Mouse (Mus musculus) spleen, embryonic (tissue): Measurements from ENCODE around the gene Fnip2.

ENCODE experiments used
- CTCF ChIA-PET: fragments of 350-600 bp; sonication (Branson Sonifier 250); formaldehyde crosslinking; loops from one replicate; lab custom pipeline; 2022; lab: Charles Lee

Fnip2 gene

DNA sequence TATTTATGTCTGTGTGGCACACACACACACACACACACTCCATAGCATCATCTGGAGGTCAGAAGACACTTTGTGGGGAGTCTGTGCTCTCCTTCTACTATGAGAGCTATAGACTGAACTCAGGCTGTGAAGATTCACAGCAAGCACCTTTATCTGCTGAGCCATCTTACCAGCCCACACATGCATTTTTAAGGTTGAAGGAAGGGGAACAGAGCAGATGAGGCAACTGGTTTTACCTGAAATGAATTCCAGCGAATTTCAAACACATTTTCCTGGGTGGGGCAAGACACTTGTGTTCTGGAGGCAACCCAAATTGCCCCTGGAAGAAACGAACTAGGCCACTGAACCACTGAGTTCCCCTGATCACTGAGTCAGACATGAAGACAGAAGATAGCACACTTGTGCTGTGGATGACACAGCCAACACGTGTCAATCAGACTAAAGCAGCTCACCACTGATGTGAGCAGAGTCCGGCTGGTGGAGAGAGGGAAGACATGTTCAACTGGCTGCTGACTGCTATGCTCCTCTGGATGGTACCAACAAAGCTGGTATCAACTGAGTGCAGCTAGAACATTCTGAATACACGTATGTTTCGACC is 38.0 kb downstream of the Fnip2 start:
- CTCF ChIA-PET = interaction anchor here (0.6 kb wide), 1 partner anchor 29 kb away, joined by 3 read pairs; no protein-coding TSS in a partner anchor

DNA sequence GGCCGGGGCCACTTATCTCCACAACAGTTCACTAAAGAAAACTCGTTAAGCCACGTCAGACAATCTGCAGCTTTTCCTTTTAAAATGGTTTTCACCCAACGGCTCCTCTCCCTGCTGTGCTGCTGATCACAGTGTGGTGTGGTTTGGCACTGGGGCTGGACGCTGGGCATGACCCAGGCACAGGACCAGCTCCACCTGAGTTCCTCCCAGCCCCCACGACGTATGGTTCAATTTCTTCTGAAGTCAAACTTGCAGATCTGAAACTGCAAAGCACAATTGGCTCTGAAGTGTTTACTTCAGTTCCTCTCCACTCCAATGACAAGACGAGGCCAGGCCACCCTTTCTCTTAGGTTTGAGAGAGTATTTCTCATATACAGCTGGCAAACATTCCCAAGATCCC is 39.1 kb downstream of the Fnip2 start:
- CTCF ChIA-PET = interaction anchor here (0.6 kb wide), 1 partner anchor 20 kb away, joined by 3 read pairs; no protein-coding TSS in a partner anchor

DNA sequence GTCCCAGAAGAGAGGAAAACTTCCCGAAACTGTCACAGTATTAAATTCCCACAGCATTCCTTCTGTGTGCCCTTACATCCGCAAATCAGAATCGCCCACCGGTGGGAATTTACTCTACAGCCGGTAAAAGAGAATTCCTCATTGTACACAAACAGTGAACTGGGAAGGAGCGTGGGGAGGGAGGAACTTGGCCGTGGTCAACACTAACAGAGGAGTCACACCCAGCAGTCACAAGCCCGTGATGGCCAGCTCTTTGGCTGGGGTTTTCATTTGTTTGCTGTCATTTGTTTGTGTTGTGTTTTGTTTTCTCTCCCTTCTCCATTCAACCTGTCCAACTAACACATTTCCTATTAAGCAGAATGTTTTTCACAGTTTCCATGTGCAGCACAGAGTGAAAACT is 39.7 kb downstream of the Fnip2 start:
- CTCF ChIA-PET = interaction anchor here (0.6 kb wide), 1 partner anchor 21 kb away, joined by 3 read pairs; no protein-coding TSS in a partner anchor

DNA sequence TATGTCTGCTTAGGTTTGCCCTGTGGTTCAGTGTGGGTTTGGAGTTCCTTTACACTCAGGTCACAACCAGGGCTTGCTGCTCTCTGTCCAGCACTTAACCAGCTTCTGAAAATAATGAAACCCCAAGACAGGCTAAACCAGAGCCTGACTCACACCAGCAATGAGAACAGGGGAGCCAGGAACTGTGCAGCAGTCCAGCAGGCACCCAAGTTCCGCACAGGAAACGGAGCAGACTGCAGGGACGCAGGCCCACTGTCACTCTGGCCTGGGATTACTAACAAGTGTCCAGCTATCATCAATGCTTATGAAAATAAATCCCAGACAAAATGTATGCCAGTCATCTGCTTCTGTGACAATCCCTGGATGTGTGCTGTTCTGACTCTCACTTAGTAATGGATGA is 40.1 kb downstream of the Fnip2 start:
- CTCF ChIA-PET = no interaction called here

DNA sequence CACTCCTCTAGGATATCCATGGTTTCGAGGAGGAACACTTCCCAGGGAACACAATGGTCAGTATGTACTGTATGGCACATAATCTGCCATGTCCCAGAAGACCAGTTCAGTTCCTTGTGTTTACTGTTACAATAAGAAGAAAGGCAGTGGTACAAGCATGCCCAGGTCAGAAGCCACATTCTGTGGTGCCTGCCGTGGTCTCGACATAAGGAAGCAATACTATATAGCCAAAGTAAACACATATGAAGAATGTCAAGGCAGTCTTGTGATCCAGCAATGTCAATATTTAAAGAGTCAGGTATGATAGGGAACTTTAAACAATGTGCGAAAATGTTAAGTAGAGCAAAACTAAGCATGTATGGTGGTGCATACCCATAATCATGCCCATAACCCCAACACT is 44.2 kb downstream of the Fnip2 start:
- CTCF ChIA-PET = no interaction called here

DNA sequence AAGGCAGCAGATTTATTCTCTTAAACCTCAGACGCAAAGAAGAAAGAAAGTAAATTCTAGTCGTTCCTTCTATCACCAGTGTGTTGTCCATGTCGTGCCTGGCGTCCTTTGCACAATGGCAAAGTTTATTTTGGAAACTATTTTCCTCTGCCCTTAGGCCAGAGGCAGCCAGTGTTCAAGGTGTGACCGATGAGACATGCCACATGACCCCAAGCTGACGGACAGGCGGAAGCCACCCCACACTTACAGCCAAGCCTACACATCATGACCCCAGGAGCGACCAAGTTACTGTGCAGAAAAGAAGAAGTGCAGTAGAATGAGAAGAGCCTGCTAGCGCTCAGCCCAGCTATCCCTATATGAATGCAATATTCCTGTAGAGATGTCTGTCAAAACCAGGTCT is 47.7 kb downstream of the Fnip2 start:
- CTCF ChIA-PET = no interaction called here

DNA sequence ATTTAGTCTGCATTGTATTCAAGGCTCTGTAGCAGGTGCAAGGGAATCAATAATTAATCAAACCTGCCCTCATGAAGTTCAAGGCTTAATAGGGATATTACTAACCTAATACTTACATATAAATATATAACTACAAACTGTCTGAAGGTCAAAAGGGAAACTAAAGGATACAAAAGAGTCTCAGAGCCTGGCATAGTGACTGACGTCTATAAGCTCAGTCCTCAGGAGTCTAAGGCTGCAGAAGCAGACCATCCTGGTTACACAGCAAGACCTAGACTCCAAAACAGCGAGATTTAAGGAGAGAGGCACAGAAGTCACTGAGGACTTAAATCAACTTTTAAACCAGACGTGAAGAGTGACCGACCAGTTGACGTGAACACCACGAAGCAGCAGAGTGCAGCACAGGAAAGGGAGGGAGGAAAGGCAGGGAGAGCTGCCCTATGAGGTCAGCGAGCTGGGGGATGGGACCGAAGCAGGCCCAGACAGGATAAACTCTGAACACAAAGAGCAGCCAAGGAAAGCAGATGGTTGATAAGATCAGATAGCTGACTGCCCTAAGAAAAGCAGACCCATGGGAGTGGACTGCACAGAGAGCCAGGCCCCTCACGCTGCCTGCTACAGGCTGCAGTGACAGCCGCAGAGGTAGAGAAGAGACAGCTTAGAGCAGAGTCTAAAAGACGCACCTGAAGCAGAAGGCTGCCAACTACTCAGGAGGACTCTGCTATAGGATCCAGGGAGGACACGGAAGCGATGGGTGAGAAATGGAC is 48.7 kb downstream of the Fnip2 start:
- CTCF ChIA-PET = no interaction called here

DNA sequence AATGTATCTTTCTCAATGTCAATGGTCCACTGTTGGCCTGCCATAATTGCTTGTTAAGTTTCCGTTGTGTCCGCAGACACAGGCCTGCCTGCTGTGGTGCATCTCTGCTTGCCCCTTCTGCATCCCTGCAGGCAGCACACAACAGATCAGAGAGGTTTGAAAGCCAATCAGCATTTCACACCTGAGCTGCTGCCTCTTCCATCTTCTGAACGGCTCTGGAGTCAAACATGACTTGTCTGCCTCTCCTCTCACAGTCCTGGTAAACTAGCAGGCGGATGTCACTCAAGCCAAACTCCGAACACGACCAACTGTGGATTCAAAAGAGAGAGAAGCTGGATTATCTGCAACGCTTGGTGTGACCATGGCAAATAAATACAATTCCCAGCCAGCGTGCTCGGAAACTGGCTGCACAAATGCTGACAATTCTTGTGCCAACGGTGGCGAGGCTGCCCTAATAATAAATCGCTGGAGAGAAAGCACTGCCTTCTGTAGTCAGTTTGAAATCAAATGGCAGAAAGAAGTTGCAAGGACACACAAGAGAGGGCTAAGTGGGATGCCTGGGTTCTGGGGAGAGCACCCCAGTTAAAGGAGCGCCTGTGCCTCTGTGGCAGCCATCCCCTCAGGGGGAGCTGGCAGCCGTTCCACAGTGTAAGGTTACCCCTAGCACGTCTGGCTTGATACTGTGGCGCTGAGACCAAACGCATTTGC is 49.6 kb downstream of the Fnip2 start:
- CTCF ChIA-PET = interaction anchor here (0.7 kb wide), 1 partner anchor 76 kb away, joined by 9 read pairs; no protein-coding TSS in a partner anchor

DNA sequence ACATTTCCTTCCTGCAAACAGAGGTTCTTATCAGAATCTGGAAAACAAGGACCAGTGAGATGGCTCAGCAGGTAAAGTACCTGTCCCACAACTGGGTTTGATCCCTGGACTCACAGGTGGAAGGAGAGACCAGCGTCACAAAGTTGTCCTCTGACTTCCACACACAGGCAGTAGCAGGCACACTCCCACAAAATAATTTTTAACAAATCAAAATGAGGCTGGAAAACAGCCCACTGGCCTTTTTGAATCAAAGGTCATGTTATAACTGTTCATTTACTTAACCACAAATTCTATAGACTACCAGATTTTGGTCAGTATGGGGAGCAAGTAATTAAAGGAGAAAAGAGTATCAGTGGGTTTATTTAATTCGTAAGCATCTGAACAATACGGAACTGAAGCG is 50.6 kb downstream of the Fnip2 start:
- CTCF ChIA-PET = no interaction called here

DNA sequence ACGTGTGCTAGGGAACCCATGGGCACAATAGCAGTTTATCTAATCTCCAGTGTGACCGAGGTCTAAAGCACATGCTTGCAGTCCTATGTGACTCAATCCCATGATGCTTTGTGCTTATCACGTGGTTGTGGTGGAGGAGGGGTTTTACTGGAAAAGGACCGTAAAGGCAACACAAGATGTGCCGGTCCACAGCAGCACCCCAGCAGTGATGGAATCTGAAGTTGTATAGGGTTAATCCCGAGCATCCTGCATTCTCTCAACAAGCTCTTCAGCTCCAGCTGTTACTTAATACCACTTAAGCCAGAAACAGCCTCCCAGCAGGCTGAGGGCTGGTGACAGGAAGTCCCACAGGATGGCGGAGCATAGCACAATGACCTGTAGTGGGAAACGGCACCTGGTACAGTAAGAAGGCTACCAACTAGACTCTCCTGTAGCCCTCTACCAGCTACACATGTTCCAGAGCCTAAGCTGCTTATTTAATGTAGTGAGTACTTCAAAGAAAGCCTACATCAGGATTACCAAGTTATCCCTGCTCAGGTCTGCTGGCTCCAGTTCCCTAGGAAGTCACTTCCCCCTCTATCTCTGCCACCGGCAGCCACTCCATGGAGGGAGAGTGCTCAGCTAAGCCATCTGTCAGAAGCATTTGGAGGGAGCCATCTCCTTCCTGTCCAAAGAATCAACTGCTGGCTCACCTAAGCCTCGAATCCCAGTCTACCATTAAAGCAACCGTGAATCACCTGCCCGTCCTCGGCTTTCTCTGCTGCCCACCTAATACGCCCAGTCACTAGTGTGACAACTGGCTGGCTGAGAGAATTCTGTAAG is 51.3 kb downstream of the Fnip2 start:
- CTCF ChIA-PET = interaction anchor here (0.6 kb wide), 1 partner anchor 87 kb away, joined by 3 read pairs; no protein-coding TSS in a partner anchor

DNA sequence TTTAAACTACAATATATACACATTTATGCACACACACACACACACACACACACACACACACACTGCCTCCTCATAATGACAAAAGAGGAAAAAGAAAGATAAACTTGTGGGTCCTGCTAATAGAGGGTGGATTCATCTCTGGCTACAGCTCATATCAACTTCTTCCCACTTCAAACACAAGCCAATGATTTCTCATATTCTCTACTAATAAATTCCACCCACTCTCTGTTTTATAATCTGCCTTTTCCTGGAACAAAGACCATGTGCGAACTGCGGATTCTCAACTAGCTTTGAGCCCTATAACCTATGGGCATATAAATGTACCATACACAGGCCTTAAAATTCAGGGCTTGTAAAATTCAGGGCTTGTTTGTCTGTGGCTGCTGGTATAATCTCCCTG is 53.3 kb downstream of the Fnip2 start:
- CTCF ChIA-PET = no interaction called here

DNA sequence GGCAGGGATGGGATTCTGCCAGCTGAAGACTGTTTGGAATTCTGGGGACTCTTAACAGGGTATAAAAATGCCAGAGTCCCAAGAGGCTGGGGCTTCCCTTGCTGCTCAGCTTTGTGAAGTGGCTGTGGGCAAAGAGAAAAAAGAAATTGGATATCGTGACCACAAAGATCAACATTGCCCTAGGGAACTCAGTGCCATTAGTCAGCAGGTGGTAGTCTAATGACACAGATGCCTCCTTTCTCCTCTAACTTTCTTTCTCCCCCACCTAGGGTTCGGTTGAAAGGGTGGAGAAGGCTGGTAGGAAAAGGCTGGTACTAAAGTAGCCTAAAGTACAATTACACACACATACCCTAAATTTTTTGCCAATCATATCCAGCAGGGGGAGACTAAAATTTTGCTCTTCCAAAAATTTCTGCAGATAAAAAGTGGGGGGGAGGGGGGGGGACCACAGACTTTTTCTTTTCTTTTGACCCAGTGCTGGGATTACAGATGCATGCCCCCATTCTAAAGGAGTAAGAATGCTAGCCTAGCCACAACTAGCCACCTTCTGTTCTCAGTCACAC is 66.3 kb downstream of the Fnip2 start:
- CTCF ChIA-PET = interaction anchor here (0.7 kb wide), 1 partner anchor 29 kb away, joined by 3 read pairs; no protein-coding TSS in a partner anchor

DNA sequence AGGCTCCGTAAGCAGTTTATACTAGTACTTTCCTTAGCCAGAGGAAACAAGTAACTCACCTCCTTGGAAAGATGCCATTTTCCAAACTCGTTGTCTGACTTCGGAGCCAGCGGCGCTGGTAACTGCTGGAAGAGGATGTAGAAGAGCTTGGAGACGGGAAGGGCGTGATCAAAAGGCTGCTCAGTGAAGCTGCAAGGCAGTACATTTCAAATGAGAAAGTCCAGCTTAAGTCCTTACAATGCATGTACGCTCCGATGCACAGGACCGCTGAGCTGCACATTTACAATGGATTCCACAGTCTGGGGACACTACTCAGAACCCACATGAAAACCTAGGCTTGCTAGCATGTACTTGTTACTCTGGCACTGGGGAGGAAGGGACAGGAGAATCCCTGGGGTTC is 67.3 kb downstream of the Fnip2 start:
- CTCF ChIA-PET = interaction anchor here (0.7 kb wide), 1 partner anchor 30 kb away, joined by 3 read pairs; no protein-coding TSS in a partner anchor

DNA sequence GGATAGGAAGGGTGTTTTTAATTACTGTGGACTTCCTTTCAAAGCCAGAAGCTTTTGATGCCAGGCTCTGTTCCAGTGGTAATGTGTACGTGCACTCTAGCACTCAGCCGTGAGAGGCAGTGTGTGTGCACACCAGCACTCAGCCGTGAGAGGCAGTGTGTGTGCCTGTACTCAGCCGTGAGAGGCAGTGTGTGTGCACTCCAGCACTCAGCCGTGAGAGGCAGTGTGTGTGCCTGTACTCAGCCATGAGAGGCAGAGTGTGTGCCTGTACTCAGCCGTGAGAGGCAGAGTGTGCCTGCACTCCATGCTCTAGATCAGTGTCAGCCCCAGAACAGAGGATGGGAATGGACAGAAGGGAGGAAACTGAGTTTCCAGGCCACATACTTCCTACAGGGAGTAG is 70.9 kb downstream of the Fnip2 start:
- CTCF ChIA-PET = interaction anchor here (0.7 kb wide), 1 partner anchor 580 kb away, joined by 5 read pairs; no protein-coding TSS in a partner anchor

DNA sequence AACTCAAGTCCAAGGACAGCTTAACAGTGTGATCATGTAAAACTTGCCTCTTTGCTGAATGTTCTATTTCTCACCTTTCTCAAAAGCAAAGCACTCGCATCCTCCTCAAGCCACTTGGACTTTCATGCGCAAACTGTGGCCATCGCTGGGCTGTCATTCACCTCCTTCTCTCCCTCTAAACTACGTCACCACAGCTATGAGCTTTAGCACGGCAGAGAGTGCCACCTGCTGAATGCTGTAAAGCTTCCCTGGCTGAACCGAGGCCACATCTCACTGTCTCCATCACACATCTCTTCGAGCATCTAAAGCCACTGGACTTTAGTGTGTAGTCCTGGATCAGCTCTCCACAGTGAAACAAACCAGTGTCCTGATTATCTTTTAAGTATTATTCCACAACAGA is 72.4 kb downstream of the Fnip2 start:
- CTCF ChIA-PET = no interaction called here

DNA sequence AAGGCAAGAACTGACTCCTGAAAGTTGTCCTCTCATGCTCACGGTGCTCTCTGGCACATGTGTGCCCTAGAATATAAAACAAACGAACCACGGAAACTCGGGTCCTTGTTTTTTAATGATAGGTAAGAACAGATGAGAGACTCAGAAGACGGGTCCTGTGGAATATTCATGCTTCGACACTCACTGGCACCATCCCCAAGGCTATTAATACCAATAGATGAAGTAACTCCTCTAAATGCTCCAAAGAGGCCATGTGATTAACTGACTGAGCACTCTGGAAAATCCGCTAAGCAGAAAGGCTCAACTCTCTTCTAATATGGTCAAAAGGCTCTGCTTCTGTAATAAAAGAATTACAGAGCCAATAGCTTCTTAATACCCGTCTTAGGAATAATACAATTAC is 73.6 kb downstream of the Fnip2 start:
- CTCF ChIA-PET = no interaction called here

DNA sequence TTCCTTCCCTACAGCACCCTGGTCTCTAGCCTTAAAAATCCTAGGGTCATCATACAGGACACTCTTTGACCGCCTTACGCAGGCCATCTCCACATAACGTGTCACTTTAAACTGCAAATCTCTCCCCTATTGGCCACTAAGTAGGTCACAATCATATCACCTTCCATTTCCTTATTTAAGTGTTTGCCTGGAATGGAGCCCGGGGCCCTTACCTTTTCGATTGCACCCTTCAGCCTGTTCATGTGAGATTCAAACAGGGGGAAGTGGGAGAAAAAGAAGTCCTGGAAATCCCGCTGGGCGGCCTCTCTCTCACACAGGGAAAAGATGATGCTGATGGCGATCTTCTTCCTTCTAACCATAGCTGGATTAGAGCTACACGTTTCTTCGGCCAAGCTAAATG is 74.5 kb downstream of the Fnip2 start:
- CTCF ChIA-PET = no interaction called here

DNA sequence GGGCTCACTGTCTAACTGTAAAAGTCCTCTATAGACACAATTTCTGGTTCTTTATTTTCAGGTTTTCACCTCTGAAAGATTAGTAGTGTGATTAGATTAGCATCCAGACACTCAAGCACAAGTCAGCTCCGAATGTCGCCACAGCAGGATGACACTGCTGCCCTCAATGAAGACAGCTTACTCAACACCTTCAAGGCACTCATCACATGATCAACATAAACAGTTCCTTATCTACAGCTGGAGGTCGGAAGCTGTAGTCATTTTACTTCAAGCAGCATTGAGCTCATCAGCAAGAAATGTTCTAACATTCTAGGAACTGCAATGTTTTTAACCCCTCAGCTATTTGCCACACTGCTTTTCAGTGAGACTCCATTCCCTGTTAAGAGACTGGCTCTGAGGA is 76.0 kb downstream of the Fnip2 start:
- CTCF ChIA-PET = no interaction called here

DNA sequence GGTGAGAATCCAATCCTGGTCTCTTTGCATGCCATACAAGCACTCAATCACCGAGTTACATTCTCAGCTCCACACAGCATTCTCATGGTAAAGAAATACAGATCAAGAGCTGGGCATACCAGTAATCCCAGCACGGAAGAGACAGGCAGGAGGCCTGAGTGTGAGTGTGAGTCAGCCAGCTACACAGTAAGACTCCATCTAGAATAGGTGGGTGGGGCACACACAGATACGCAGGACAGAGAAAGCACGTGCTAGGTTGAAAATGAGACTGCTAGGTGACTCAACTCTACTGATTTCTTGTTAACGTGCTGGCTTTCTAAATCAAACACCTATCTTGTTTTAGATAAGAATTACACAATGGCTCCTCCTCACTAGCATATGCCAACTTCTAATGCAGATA is 77.5 kb downstream of the Fnip2 start:
- CTCF ChIA-PET = interaction anchor here (0.6 to 0.7 kb wide), 2 partner anchors 18 to 53 kb away, joined by 5 to 10 read pairs; no protein-coding TSS in a partner anchor

DNA sequence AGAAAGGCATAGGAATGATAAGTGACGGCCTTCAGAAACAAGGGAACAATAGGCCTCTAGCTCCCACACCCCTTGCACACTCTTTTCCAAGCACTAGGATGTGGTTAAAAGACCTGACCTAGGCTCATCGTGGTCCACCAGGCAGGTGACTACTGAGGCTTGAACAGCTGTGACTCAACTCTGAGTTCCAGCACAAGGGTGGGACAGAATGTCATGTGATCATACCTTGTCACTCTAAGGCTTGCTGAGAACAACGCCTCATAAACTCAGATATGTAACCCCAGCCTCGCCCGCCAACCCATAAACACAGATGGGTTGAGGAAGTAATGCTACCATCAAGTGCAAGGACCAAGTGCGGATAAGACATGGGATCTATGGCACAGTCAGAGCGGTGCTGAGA is 79.6 kb downstream of the Fnip2 start:
- CTCF ChIA-PET = no interaction called here
